Mouse (Mus musculus) MEL (cell line): ENCODE results near the gene Antxr1. TPM values are rescaled to one million over a fixed set of nuclear protein-coding genes. Genes with fewer than 3 reads are reported as not detected.

Experiments used
- DNase-seq: peaks from one replicate; pipeline ENCODE4 v3.0.0; 2011; ENCODE audit warnings: low read depth, low spot score
- H3K27ac ChIP-seq: 2 replicates; pipeline ENCODE4 v1.5.1; 2012; ENCODE audit warnings: low read depth, mild to moderate bottlenecking, control low read depth, low read length, moderate library complexity; ENCODE audit not compliant: control insufficient read depth
- H3K27me3 ChIP-seq, 2 experiments: fragments of 150-350 bp in 1 of 2; sonication (generic) in 1 of 2; 2 replicates each; pipeline ENCODE4 v1.6.1; 2012; ENCODE audit warnings: low read length in 2 of 2, mild to moderate bottlenecking in 2 of 2, improper control_type of control experiment in 1 of 2, moderate library complexity in 1 of 2; ENCODE audit not compliant: insufficient read depth in 2 of 2, control insufficient read depth in 1 of 2
- H3K36me3 ChIP-seq, 2 experiments: 2 replicates each; pipeline ENCODE4 v1.6.1; 2012 to 2014; ENCODE audit warnings: low read length in 2 of 2, improper control_type of control experiment in 1 of 2, inconsistent platforms in 1 of 2, mild to moderate bottlenecking in 1 of 2; ENCODE audit not compliant: insufficient read depth in 2 of 2, control insufficient read depth in 1 of 2
- H3K4me1 ChIP-seq, 2 experiments: fragments of 150-350 bp in 1 of 2; sonication (generic) in 1 of 2; 2 replicates each; pipeline ENCODE4 v1.6.1; 2012; ENCODE audit warnings: low read length in 2 of 2, improper control_type of control experiment in 1 of 2, mild to moderate bottlenecking in 1 of 2; ENCODE audit not compliant: insufficient read depth in 2 of 2, control insufficient read depth in 1 of 2
- H3K4me3 ChIP-seq, 2 experiments: fragments of 150-350 bp in 1 of 2; sonication (generic) in 1 of 2; 2 replicates each; pipeline ENCODE4 v1.5.1; 2012; ENCODE audit warnings: low read depth in 2 of 2, low read length in 2 of 2, mild to moderate bottlenecking in 2 of 2, moderate library complexity in 2 of 2, control low read depth in 1 of 2, improper control_type of control experiment in 1 of 2; ENCODE audit not compliant: control insufficient read depth in 1 of 2, insufficient read depth in 1 of 2
- H3K79me2 ChIP-seq: 2 replicates; pipeline ENCODE4 v1.6.1; 2012; ENCODE audit warnings: mild to moderate bottlenecking, low read length, moderate library complexity; ENCODE audit not compliant: control insufficient read depth, poor library complexity, insufficient read depth
- H3K9ac ChIP-seq: 2 replicates; pipeline ENCODE4 v1.6.1; 2012; ENCODE audit warnings: low read depth, mild to moderate bottlenecking, control low read depth, low read length, moderate library complexity; ENCODE audit not compliant: control insufficient read depth, poor library complexity, severe bottlenecking
- H3K9me3 ChIP-seq: fragments of 150-350 bp; sonication (generic); replicated peaks from 2 replicates; pipeline ENCODE4 v1.6.1; 2012; ENCODE audit warnings: mild to moderate bottlenecking, low read length, improper control_type of control experiment, moderate library complexity; ENCODE audit not compliant: insufficient read depth
- EP300 ChIP-seq, 2 experiments: IDR thresholded peaks; 2 replicates each; pipeline ENCODE4 v1.6.1; 2011; ENCODE audit warnings: improper control_type of control experiment in 2 of 2, low read length in 2 of 2, low read depth in 1 of 2, mild to moderate bottlenecking in 1 of 2
- GATA1 ChIP-seq: IDR thresholded peaks from 2 replicates; pipeline ENCODE4 v1.6.1; 2011; ENCODE audit warnings: low read depth, low read length, improper control_type of control experiment
- JUND ChIP-seq: IDR thresholded peaks from 2 replicates; pipeline ENCODE4 v1.6.1; 2011; ENCODE audit warnings: low read depth, mild to moderate bottlenecking, improper control_type of control experiment, low read length
- KAT2A ChIP-seq: conservative IDR thresholded peaks from 2 replicates; pipeline ENCODE4 v1.6.1; 2012; ENCODE audit warnings: low read depth, low read length, improper control_type of control experiment, inconsistent platforms
- MAX ChIP-seq: IDR thresholded peaks from 2 replicates; pipeline ENCODE4 v1.6.1; 2011; ENCODE audit warnings: low read length, improper control_type of control experiment
- MEF2A ChIP-seq: IDR thresholded peaks from 2 replicates; pipeline ENCODE4 v1.6.1; 2014; ENCODE audit warnings: low read depth, mild to moderate bottlenecking, inconsistent platforms, low read length, improper control_type of control experiment; ENCODE audit not compliant: poor library complexity, insufficient replicate concordance, severe bottlenecking; ENCODE audit errors: extremely low read depth
- MYC ChIP-seq: IDR thresholded peaks from 2 replicates; pipeline ENCODE4 v1.6.1; 2011; ENCODE audit warnings: low read depth, mild to moderate bottlenecking, low read length, improper control_type of control experiment, moderate library complexity
- POLR2A ChIP-seq, 2 experiments: IDR thresholded peaks; 2 replicates each; pipeline ENCODE4 v1.6.1; 2011 to 2012; ENCODE audit warnings: low read length in 2 of 2, mild to moderate bottlenecking in 2 of 2, control low read depth in 1 of 2, improper control_type of control experiment in 1 of 2, low read depth in 1 of 2, moderate library complexity in 1 of 2; ENCODE audit not compliant: control insufficient read depth in 1 of 2, insufficient read depth in 1 of 2, poor library complexity in 1 of 2
- TCF12 ChIP-seq: IDR thresholded peaks from 2 replicates; pipeline ENCODE4 v1.6.1; 2014; ENCODE audit warnings: low read depth, mild to moderate bottlenecking, inconsistent platforms, low read length, improper control_type of control experiment, moderate library complexity
- ZMIZ1 ChIP-seq: IDR thresholded peaks from 2 replicates; pipeline ENCODE4 v1.6.1; 2012; ENCODE audit warnings: low read depth, mild to moderate bottlenecking, inconsistent platforms, low read length, improper control_type of control experiment, moderate library complexity
- polyA plus RNA-seq, 2 experiments: library from polyadenylated mRNA; stranded (reverse) in 1 of 2; unstranded in 1 of 2; fragments of >175 nt in 1 of 2; fragments of >200 nt in 1 of 2; gene quantifications; 2 replicates each; pipeline versions ENCODE4 v1.2.1 to v1.2.4; 2012; ENCODE audit warnings: low replicate concordance in 2 of 2, low read depth in 1 of 2; ENCODE audit not compliant: insufficient read length in 2 of 2, insufficient read depth in 1 of 2, missing spikeins in 1 of 2
- total RNA-seq: library from RNA; depleted of rRNA; stranded (reverse); fragments of 300-350 nt; gene quantifications from 2 replicates; pipeline ENCODE4 v1.2.3, GENCODE M21; 2012

The Antxr1 gene
- total and polyA plus RNA-seq, 3 experiments, result 0.10 TPM; not detected in 2

GRCm38 (mm10) chr6:87189755-87190154, 145.9 kb downstream of the Antxr1 start:
- Histone ChIP-seq H3K79me2 (no peaks in the 10 kb centered on the region), H3K9ac (no peak overlapping the region), H3K27me3 (peaks cover 4 to 7% of the 10 kb centered on the region in 2 experiments; a peak in 3 of 4 replicates), H3K27ac (no peak overlapping the region), H3K4me1 (peaks cover 0 to 2% of the 10 kb centered on the region in 2 experiments; a peak in 1 of 4 replicates), H3K9me3 (no peaks in the 10 kb centered on the region), H3K4me3 (no peak overlapping the region), H3K36me3 (no peaks in the 10 kb centered on the region)
- no peak for DNase-seq
- TF ChIP-seq POLR2A (IDR thresholded peaks at IDR 0.05; ENCODE audit: control insufficient read depth in 1 of 2, insufficient read depth in 1 of 2, low read depth in 1 of 2, low read length in 2 of 2, poor library complexity in 1 of 2) (no peak), ZMIZ1 (no peak), MYC (no peak), JUND (no peak), MAX (no peak), EP300 (IDR thresholded peaks at IDR 0.05; ENCODE audit: low read depth in 1 of 2, low read length in 2 of 2) (no peak), TCF12 (no peak), MEF2A (no peak)

- Histone ChIP-seq H3K9ac (no peak overlapping the region), H3K4me3 (no peak overlapping the region), H3K27ac (no peak overlapping the region), H3K36me3 (peaks cover 0 to 3% of the 10 kb centered on the region in 2 experiments; a peak in 1 of 4 replicates), H3K79me2 (no peaks in the 10 kb centered on the region), H3K4me1 (peaks cover 3 to 12% of the 10 kb centered on the region in 2 experiments; a peak in 3 of 4 replicates), H3K27me3 (peaks cover 0 to 2% of the 10 kb centered on the region in 2 experiments; a peak in 1 of 4 replicates), H3K9me3 (no peaks in the 10 kb centered on the region)
- DNase-seq, result no peak
- no peak for TF ChIP-seq KAT2A
Observed at GRCm38 (mm10) chr6:87186988-87187387, 148.6 kb downstream of the Antxr1 start.

- DNase-seq, result peak; percentile 21
- Histone ChIP-seq H3K27ac (no peak overlapping the region), H3K4me3 (peak overlapping the region; percentile 50 to 54), H3K27me3 (no peaks in the 10 kb centered on the region), H3K4me1 (peaks cover 3 to 12% of the 10 kb centered on the region in 2 experiments; a peak in 3 of 4 replicates), H3K36me3 (peaks cover 0 to 3% of the 10 kb centered on the region in 2 experiments; a peak in 1 of 4 replicates), H3K9ac (0 out of 2 replicates have a peak overlapping the region, but pooled peaks have one; percentile 10), H3K79me2 (no peaks in the 10 kb centered on the region), H3K9me3 (no peaks in the 10 kb centered on the region)
- TF ChIP-seq GATA1 (peak; percentile 3; the same call in 1 of the 2 replicates), EP300 (IDR thresholded peaks at IDR 0.05; ENCODE audit: low read depth in 1 of 2, low read length in 2 of 2) (0 out of 4 replicates have a peak, but pooled peaks of 1 of the 2 experiments have one; percentile 24), TCF12 (no peak)
Observed at GRCm38 (mm10) chr6:87184418-87184817, 151.2 kb downstream of the Antxr1 start.
